Mouse (Mus musculus) G1E (cell line): ENCODE measurements around the gene Rbm38.

ENCODE experiments used
- CTCF ChIP-seq: IDR thresholded peaks from 2 replicates; pipeline ENCODE4 v1.5.1; 2012; ENCODE audit warnings: low read depth, low read length, inconsistent platforms, mixed read lengths
- GATA1 ChIP-seq: IDR thresholded peaks from 2 replicates; pipeline ENCODE4 v1.6.1; 2012; ENCODE audit warnings: borderline replicate concordance, low read length, inconsistent platforms, mixed read lengths
- GATA2 ChIP-seq: IDR thresholded peaks from 2 replicates; pipeline ENCODE4 v1.6.1; 2012; ENCODE audit warnings: low read depth, low read length, inconsistent platforms, borderline replicate concordance
- POLR2AphosphoS5 ChIP-seq: IDR thresholded peaks from 2 replicates; pipeline ENCODE4 v1.6.1; 2012; ENCODE audit warnings: low read depth, low read length, inconsistent platforms; ENCODE audit not compliant: insufficient replicate concordance

- TF ChIP-seq CTCF (no peak), GATA1 (no peak), GATA2 (no peak), POLR2AphosphoS5 (no peak)
These were observed 976 bp upstream of the Rbm38 start for GRCm38 (mm10) chr2:173019322-173019721.
